Mouse (Mus musculus) neural tube, embryonic 12.5 days (tissue): ENCODE measurements at regions not wholly inside any gene's neighbourhood (a gene's known extent, or its start where the extent isn't known, plus 50 kb on each side); places are given as distances from the start of the nearest gene placed in this dataset.

ENCODE experiments used
- ATAC-seq: fragments of 200-750 bp; cut with Nextera tagmentation; 2 replicates; pipeline ENCODE4 v1.8.0; 2017; ENCODE audit warnings: low read depth, mild to moderate bottlenecking, moderate TSS enrichment, moderate library complexity; ENCODE audit not compliant: low FRiP score
- H3K27ac ChIP-seq: fragments of 300-500 bp; sonication (generic); 2 replicates; pipeline ENCODE4 v1.5.1; 2016
- H3K27me3 ChIP-seq: fragments of 300-500 bp; sonication (generic); replicated peaks from 2 replicates; pipeline ENCODE4 v1.6.1; 2016; ENCODE audit warnings: mild to moderate bottlenecking
- H3K36me3 ChIP-seq: fragments of 300-500 bp; sonication (generic); 2 replicates; pipeline ENCODE4 v1.6.1; 2016; ENCODE audit warnings: mild to moderate bottlenecking
- H3K4me1 ChIP-seq: fragments of 300-500 bp; sonication (generic); 2 replicates; pipeline ENCODE4 v1.6.1; 2016
- H3K4me2 ChIP-seq: fragments of 300-500 bp; sonication (generic); replicated peaks from 2 replicates; pipeline ENCODE4 v1.6.1; 2016; ENCODE audit warnings: mild to moderate bottlenecking
- H3K4me3 ChIP-seq: fragments of 300-500 bp; sonication (generic); 2 replicates; pipeline ENCODE4 v1.5.1; 2016
- H3K9ac ChIP-seq: fragments of 300-500 bp; sonication (generic); 2 replicates; pipeline ENCODE4 v1.6.1; 2016; ENCODE audit warnings: mild to moderate bottlenecking
- H3K9me3 ChIP-seq: fragments of 300-500 bp; sonication (generic); 2 replicates; pipeline ENCODE4 v1.6.1; 2016; ENCODE audit warnings: mild to moderate bottlenecking
- WGBS: fragments of 180-500 bp; shearing (Covaris S2); methylation state at CpG from one replicate; pipeline ENCODE4 v1.1.7; 2016; 5-methylcytosine and 5-hydroxymethylcytosine counted together

DNA sequence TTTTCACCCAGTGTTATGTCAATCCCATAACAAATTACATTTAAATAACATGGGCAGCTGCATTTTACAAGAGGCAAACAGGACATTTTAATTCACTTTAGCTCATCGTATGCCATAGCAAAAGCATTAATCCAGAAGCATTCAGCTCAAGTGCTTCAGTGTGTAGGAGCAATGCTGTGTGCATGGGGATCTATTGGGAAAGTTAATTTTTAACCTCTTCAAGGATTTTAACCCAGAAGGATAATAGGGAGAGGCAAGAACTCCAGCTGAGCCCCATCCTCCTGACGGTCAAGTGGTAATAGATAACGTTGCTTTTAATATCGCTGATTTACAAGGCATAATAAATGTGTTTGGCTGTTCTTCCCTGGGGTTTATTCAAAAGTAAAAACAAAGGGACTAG, 105.1 kb upstream of the Zfand5 start:
- Histone ChIP-seq H3K4me1 (peaks cover 29% of the 10 kb centered on the region), H3K27ac (no peak overlapping the region), H3K4me2 (peak overlapping the region; percentile 36), H3K27me3 (no peaks in the 10 kb centered on the region), H3K9ac (no peak overlapping the region), H3K4me3 (no peak overlapping the region), H3K36me3 (no peaks in the 10 kb centered on the region), H3K9me3 (no peaks in the 10 kb centered on the region)
- 10% methylated on average over 4 of the region's 4 CpGs for WGBS
- ATAC-seq = peak; percentile 39

DNA sequence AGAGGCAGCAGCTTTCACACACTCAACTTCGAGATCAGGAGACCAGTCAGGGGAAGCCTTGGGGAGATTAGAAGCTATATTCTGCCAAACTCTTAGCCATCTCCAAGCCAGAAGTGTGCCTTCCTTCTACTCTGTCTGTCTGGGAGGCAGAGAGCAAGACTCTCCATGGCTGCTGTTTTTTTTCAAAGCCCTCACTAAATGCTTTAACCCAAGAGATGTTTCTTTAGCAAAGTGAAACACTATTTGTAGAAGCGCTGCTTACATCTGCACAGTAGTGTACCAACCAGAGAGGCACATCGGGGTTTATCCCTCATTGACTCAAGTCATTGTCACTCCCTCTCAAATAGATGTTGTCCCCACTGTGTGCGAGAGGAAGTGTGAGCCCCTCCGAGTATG, 105.6 kb upstream of the Zfand5 start:
- no peaks in the 10 kb centered on the region for H3K9me3 ChIP-seq
- H3K4me3 ChIP-seq = no peak overlapping the region
- H3K9ac ChIP-seq = no peak overlapping the region
- no peaks in the 10 kb centered on the region for H3K36me3 ChIP-seq
- WGBS = 18% methylated on average over 5 of the region's 5 CpGs
- peak overlapping the region; percentile 17 for H3K27ac ChIP-seq
- peak overlapping the region; percentile 36 for H3K4me2 ChIP-seq
- H3K4me1 ChIP-seq = peaks cover 29% of the 10 kb centered on the region
- H3K27me3 ChIP-seq = no peaks in the 10 kb centered on the region
- peak; percentile 34 for ATAC-seq

- Histone ChIP-seq H3K4me3 (no peak overlapping the region), H3K27ac (peak overlapping the region; percentile 17), H3K4me2 (peak overlapping the region; percentile 36), H3K36me3 (no peaks in the 10 kb centered on the region), H3K27me3 (no peaks in the 10 kb centered on the region), H3K9ac (no peak overlapping the region), H3K4me1 (peaks cover 30% of the 10 kb centered on the region), H3K9me3 (no peaks in the 10 kb centered on the region)
- 6% methylated on average over 10 of the region's 10 CpGs for WGBS
- ATAC-seq = peak; percentile 79
These were observed 106.2 kb upstream of the Zfand5 start for GRCm38 (mm10) chr19:21165763-21166464.

DNA sequence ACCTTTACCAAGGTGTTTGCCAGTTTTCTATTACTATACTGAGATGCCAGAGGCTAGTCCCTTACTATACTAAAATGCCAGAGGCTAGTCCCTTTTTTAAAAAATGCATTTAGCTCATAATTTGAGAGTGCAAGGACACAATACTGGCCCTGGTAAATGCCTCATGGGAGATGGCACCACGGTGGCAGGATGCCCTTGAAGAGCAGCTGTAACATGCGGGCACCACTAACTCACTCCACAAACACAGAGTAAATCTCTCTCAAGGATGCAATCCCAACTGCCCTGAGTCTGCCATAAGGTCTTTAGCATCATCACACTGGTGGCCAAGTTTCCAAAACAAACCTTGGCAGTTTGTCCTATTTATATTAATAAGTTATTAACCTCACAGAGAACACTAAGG, 108.1 kb upstream of the Zfand5 start:
- Histone ChIP-seq H3K4me3 (no peak overlapping the region), H3K4me2 (no peak overlapping the region), H3K27me3 (no peaks in the 10 kb centered on the region), H3K27ac (no peak overlapping the region), H3K4me1 (peaks cover 35% of the 10 kb centered on the region), H3K36me3 (no peaks in the 10 kb centered on the region), H3K9me3 (no peaks in the 10 kb centered on the region), H3K9ac (no peak overlapping the region)
- ATAC-seq = no peak
- WGBS = 84% methylated on average over 2 of the region's 2 CpGs

DNA sequence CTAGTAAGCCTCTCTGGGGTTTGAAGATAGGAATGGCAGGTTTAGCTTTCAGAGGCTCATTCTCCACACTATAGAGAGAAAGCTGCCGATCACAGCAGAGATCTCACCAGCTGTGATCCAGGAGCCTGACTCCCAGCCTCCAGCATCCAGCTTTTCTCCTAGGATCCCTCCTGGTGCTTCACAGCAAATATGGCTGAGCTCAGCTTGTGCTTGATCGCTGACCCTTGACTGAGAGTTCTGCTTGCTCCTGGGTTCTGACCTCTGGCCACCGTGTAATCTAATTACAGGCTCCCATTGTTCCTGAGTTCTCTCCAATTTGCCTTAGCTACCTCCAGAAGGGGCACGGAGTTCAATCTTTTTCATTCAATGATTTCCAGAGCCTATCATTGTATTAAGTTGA, 111.1 kb upstream of the Zfand5 start:
- Histone ChIP-seq H3K27me3 (no peaks in the 10 kb centered on the region), H3K4me3 (no peak overlapping the region), H3K4me2 (no peak overlapping the region), H3K9me3 (no peaks in the 10 kb centered on the region), H3K4me1 (peaks cover 18% of the 10 kb centered on the region), H3K9ac (no peak overlapping the region), H3K27ac (no peak overlapping the region), H3K36me3 (no peaks in the 10 kb centered on the region)
- 4% methylated on average over 4 of the region's 4 CpGs for WGBS
- no peak for ATAC-seq

DNA sequence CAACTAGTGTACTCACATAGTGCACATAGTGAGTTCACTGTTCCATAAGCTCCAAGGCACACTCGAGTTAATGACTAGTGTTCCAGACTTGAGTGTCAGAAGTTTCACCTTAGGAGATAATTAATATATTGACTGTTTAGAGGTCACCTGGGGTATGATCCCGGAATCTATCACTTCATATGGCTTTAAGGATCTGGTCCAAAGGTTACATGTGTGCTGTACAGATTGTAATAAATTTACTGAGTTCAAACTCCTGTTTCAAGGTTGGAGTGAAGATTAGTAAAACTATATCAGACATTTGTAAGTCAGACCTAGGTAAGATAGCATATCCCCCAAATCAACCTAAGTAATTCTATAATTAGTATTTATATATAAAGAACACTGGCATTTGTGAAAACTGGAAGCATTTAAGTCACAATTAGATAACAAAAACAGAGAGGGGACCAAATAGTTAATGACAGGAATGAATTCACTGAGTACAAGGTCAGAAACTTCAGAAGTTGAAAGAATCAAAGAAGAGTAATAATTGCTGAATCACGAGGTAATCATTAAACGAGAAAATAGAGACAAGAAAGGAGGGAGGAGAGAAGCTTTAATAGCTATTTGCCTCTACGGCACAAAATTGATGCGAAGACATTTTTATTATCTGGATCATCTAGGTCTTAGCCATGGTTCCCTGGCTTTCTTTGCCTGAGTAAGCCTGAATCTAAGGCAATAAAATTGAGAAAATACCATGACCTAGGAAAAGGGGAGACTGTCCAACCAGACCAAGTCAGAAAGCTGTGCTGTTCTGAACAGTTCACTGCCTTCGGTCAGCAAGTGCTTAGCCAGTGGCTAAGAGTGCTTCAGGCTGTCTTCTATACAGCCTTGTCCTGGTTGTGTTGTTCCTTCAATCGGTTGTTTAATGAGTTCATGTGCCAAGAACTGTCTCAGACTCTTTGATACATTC, 112.6 kb upstream of the Zfand5 start:
- Histone ChIP-seq H3K27ac (no peak overlapping the region), H3K9ac (no peak overlapping the region), H3K4me3 (no peak overlapping the region), H3K9me3 (no peaks in the 10 kb centered on the region), H3K4me1 (peaks cover 6% of the 10 kb centered on the region), H3K27me3 (no peaks in the 10 kb centered on the region), H3K36me3 (no peaks in the 10 kb centered on the region), H3K4me2 (no peak overlapping the region)
- WGBS = 39% methylated on average over 8 of the region's 8 CpGs
- no peak for ATAC-seq

- H3K36me3 ChIP-seq = no peaks in the 10 kb centered on the region
- H3K9me3 ChIP-seq = no peaks in the 10 kb centered on the region
- no peak overlapping the region for H3K4me3 ChIP-seq
- no peaks in the 10 kb centered on the region for H3K27me3 ChIP-seq
- peaks cover 4% of the 10 kb centered on the region; the same call in 1 of the 2 replicates for H3K4me1 ChIP-seq
- H3K9ac ChIP-seq = no peak overlapping the region
- H3K4me2 ChIP-seq = no peak overlapping the region
- H3K27ac ChIP-seq = no peak overlapping the region
- WGBS = 73% methylated on average over 1 of the region's 1 CpGs
- ATAC-seq = no peak
These were observed 117.9 kb upstream of the Zfand5 start for GRCm38 (mm10) chr19:21154162-21154561.

- Histone ChIP-seq H3K9me3 (no peaks in the 10 kb centered on the region), H3K4me3 (no peak overlapping the region)
- ATAC-seq = peak; percentile 86
These were observed 120.1 kb upstream of the Zfand5 start for GRCm38 (mm10) chr19:21152027-21152426.

GRCm38 (mm10) chr19:21150849-21151248, 121.2 kb upstream of the Zfand5 start:
- no peaks in the 10 kb centered on the region for H3K27me3 ChIP-seq
- no peak for ATAC-seq
- WGBS = 70% methylated on average over 3 of the region's 3 CpGs

More at GRCm38 (mm10) chr19:21152027-21152426, 120.1 kb upstream of the Zfand5 start:
- H3K4me1 ChIP-seq = peaks cover 4% of the 10 kb centered on the region; the same call in 1 of the 2 replicates
- no peaks in the 10 kb centered on the region for H3K27me3 ChIP-seq
- no peaks in the 10 kb centered on the region for H3K36me3 ChIP-seq
- H3K9ac ChIP-seq = no peak overlapping the region
- no peak overlapping the region for H3K27ac ChIP-seq
- no peak overlapping the region for H3K4me2 ChIP-seq
- 31% methylated on average over 3 of the region's 3 CpGs for WGBS

GRCm38 (mm10) chr19:21150241-21150640, 121.8 kb upstream of the Zfand5 start:
- ATAC-seq = no peak
- H3K27ac ChIP-seq = no peak overlapping the region
- no peak overlapping the region for H3K4me3 ChIP-seq
- 92% methylated on average over 1 of the region's 1 CpGs for WGBS
- no peak overlapping the region for H3K4me2 ChIP-seq
- peaks cover 4% of the 10 kb centered on the region; the same call in 1 of the 2 replicates for H3K4me1 ChIP-seq
- no peak overlapping the region for H3K9ac ChIP-seq
- H3K36me3 ChIP-seq = no peaks in the 10 kb centered on the region
- H3K27me3 ChIP-seq = no peaks in the 10 kb centered on the region
- H3K9me3 ChIP-seq = no peaks in the 10 kb centered on the region

More at GRCm38 (mm10) chr19:21150849-21151248, 121.2 kb upstream of the Zfand5 start:
- Histone ChIP-seq H3K9ac (no peak overlapping the region), H3K4me1 (peaks cover 4% of the 10 kb centered on the region; the same call in 1 of the 2 replicates), H3K36me3 (no peaks in the 10 kb centered on the region), H3K4me2 (no peak overlapping the region), H3K4me3 (no peak overlapping the region), H3K9me3 (no peaks in the 10 kb centered on the region), H3K27ac (no peak overlapping the region)

- no peak overlapping the region for H3K4me3 ChIP-seq
- peaks cover 11% of the 10 kb centered on the region for H3K4me1 ChIP-seq
These were observed 125.2 kb upstream of the Zfand5 start for GRCm38 (mm10) chr19:21146860-21147390.

DNA sequence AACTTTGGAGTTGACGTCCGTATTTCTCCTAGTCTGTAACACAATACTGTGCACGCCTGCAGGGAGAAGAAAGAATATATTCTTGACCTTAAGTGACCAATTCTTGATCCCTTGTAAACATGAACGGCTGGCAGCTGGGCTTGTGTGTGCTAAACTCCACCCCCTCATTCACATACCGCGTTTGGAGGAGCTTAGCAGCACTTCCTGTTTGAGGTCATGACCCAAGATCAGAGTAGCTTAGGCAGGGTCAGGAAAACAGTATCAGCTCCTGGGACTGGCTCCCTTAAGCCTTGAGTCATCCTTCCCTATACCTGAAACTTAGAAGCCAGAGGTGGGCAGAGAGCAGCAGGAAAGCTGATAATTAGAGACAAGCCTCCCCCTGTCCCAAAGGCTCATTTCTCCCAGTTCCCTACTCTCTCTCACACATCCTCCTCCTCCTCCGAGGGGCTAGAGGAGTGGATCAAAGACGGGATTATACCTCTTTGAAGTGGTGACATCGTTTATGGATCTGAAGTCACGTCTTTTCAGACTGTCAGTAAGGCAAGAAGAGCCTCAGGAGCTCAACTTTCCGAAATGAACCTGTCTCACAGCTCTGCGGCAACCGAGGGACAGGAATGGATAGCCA, 127.3 kb upstream of the Zfand5 start:
- Histone ChIP-seq H3K27me3 (no peaks in the 10 kb centered on the region), H3K27ac (no peak overlapping the region), H3K4me1 (peaks cover 8% of the 10 kb centered on the region), H3K9ac (no peak overlapping the region), H3K4me3 (no peak overlapping the region), H3K4me2 (peak overlapping the region; percentile 24; the same call in 1 of the 2 replicates), H3K9me3 (no peaks in the 10 kb centered on the region), H3K36me3 (no peaks in the 10 kb centered on the region)
- ATAC-seq = no peak
- 12% methylated on average over 13 of the region's 13 CpGs for WGBS

More at GRCm38 (mm10) chr19:21146860-21147390, 125.2 kb upstream of the Zfand5 start:
- WGBS = 95% methylated on average over 4 of the region's 4 CpGs
- H3K9me3 ChIP-seq = no peaks in the 10 kb centered on the region
- no peak overlapping the region for H3K4me2 ChIP-seq
- ATAC-seq = no peak
- H3K9ac ChIP-seq = no peak overlapping the region
- no peak overlapping the region for H3K27ac ChIP-seq
- no peaks in the 10 kb centered on the region for H3K27me3 ChIP-seq
- no peaks in the 10 kb centered on the region for H3K36me3 ChIP-seq
